Mouse (Mus musculus) forebrain, embryonic 11.5 days (tissue): Measurements from ENCODE around the gene Mlh3. TPM values are rescaled to one million over a fixed set of nuclear protein-coding genes. Genes with fewer than 3 reads are reported as not detected.

Source experiments
- ATAC-seq: fragments of 200-750 bp; cut with Nextera tagmentation; replicated peaks from 2 replicates; pipeline ENCODE4 v1.8.0; 2017; ENCODE audit warnings: moderate TSS enrichment; ENCODE audit not compliant: low FRiP score
- DNase-seq: peaks from one replicate; pipeline ENCODE4 v3.0.0-alpha.2; 2017; ENCODE audit warnings: low spot score
- H3K27ac ChIP-seq: fragments of 300-500 bp; sonication (generic); 2 replicates; pipeline ENCODE4 v1.5.1; 2014; ENCODE audit warnings: low read depth, low read length
- H3K27me3 ChIP-seq: fragments of 300-500 bp; sonication (generic); 2 replicates; pipeline ENCODE4 v1.6.1; 2014; ENCODE audit warnings: mild to moderate bottlenecking, low read length, mixed read lengths; ENCODE audit not compliant: control insufficient read depth, insufficient read depth
- H3K36me3 ChIP-seq: fragments of 300-500 bp; sonication (generic); 2 replicates; pipeline ENCODE4 v1.6.1; 2014; ENCODE audit warnings: mild to moderate bottlenecking, low read length, moderate library complexity, mixed read lengths; ENCODE audit not compliant: control insufficient read depth, insufficient read depth
- H3K4me1 ChIP-seq: fragments of 300-500 bp; sonication (generic); replicated peaks from 2 replicates; pipeline ENCODE4 v1.6.1; 2014; ENCODE audit warnings: low read length, mixed read lengths; ENCODE audit not compliant: control insufficient read depth, insufficient read depth
- H3K4me2 ChIP-seq: fragments of 300-500 bp; sonication (generic); 2 replicates; pipeline ENCODE4 v1.6.1; 2014; ENCODE audit warnings: low read depth, mild to moderate bottlenecking, low read length, moderate library complexity, mixed read lengths; ENCODE audit not compliant: severe bottlenecking
- H3K4me3 ChIP-seq: fragments of 300-500 bp; sonication (generic); 2 replicates; pipeline ENCODE4 v1.5.1; 2014; ENCODE audit warnings: low read depth, low read length
- H3K9ac ChIP-seq: fragments of 300-500 bp; sonication (generic); 2 replicates; pipeline ENCODE4 v1.6.1; 2014; ENCODE audit warnings: low read length
- H3K9me3 ChIP-seq: fragments of 300-500 bp; sonication (generic); 2 replicates; pipeline ENCODE4 v1.6.1; 2016; ENCODE audit warnings: low read length, mixed read lengths; ENCODE audit not compliant: control insufficient read depth
- WGBS: fragments of 180-500 bp; shearing (Covaris S2); extraction: QIAGEN DNeasy Blood & Tissue Kit; methylation state at CpG from one replicate; pipeline ENCODE4 v1.1.7; 2014; 5-methylcytosine and 5-hydroxymethylcytosine counted together
- polyA plus RNA-seq: library from polyadenylated mRNA; unstranded; fragments of >200 nt; fragmentation: Nextera tagmentation; extraction: Ambion mirVana; gene quantifications from 2 replicates; pipeline ENCODE4 v1.2.1, GENCODE M21; 2014

Mlh3 gene
- polyA plus RNA-seq, 1 experiment from 2014 or later: 9.8 TPM

- Histone ChIP-seq H3K4me1 (peaks cover 11% of the 10 kb centered on the region; the same call in 1 of the 2 replicates), H3K36me3 (no peaks in the 10 kb centered on the region), H3K4me2 (no peak overlapping the region), H3K27me3 (no peaks in the 10 kb centered on the region), H3K27ac (no peak overlapping the region), H3K9ac (no peak overlapping the region), H3K4me3 (no peak overlapping the region), H3K9me3 (no peaks in the 10 kb centered on the region)
- ATAC-seq (no peak), DNase-seq (no peak)
- WGBS: 88% methylated on average over 5 of the region's 5 CpGs
Observed at GRCm38 (mm10) chr12:85203699-85204098, 66.7 kb downstream of the Mlh3 start.

GRCm38 (mm10) chr12:85202191-85202590 lies 68.2 kb downstream of the Mlh3 start:
- Histone ChIP-seq H3K9me3 (no peaks in the 10 kb centered on the region), H3K4me2 (no peak overlapping the region), H3K36me3 (no peaks in the 10 kb centered on the region), H3K27me3 (no peaks in the 10 kb centered on the region), H3K4me1 (peaks cover 11% of the 10 kb centered on the region; the same call in 1 of the 2 replicates), H3K27ac (no peak overlapping the region), H3K4me3 (no peak overlapping the region), H3K9ac (no peak overlapping the region)
- 75% methylated on average over 7 of the region's 7 CpGs for whole genome bisulfite sequencing
- DNase-seq: no peak
- ATAC-seq: no peak

- Histone ChIP-seq H3K36me3 (no peaks in the 10 kb centered on the region), H3K9me3 (no peaks in the 10 kb centered on the region), H3K27ac (no peak overlapping the region), H3K9ac (no peak overlapping the region), H3K4me3 (no peak overlapping the region), H3K4me1 (peaks cover 11% of the 10 kb centered on the region; the same call in 1 of the 2 replicates), H3K4me2 (no peak overlapping the region), H3K27me3 (no peaks in the 10 kb centered on the region)
- WGBS: 68% methylated on average over 2 of the region's 2 CpGs
- ATAC-seq (no peak), DNase-seq (no peak)
Observed at GRCm38 (mm10) chr12:85201830-85202147, 68.6 kb downstream of the Mlh3 start.

- peak overlapping the region; percentile 24; the same call in 1 of the 2 replicates for H3K4me2 ChIP-seq
- no peaks in the 10 kb centered on the region for H3K27me3 ChIP-seq
- H3K27ac ChIP-seq: 0 out of 2 replicates have a peak overlapping the region, but pooled peaks have one; percentile 12
- no peaks in the 10 kb centered on the region for H3K9me3 ChIP-seq
- WGBS: 15% methylated on average over 24 of the region's 24 CpGs
- no peak overlapping the region for H3K4me3 ChIP-seq
- H3K36me3 ChIP-seq: no peaks in the 10 kb centered on the region
- H3K9ac ChIP-seq: peak overlapping the region; percentile 41
- H3K4me1 ChIP-seq: peaks cover 11% of the 10 kb centered on the region; the same call in 1 of the 2 replicates
- DNase-seq: peak; percentile 72
- peak; percentile 53 for ATAC-seq
Observed at GRCm38 (mm10) chr12:85200929-85201829, 69.2 kb downstream of the Mlh3 start.

- 88% methylated on average over 1 of the region's 1 CpGs for WGBS
- Histone ChIP-seq H3K4me2 (no peak overlapping the region), H3K4me3 (no peak overlapping the region), H3K9ac (no peak overlapping the region), H3K9me3 (no peaks in the 10 kb centered on the region), H3K27me3 (no peaks in the 10 kb centered on the region), H3K27ac (no peak overlapping the region), H3K36me3 (no peaks in the 10 kb centered on the region), H3K4me1 (peaks cover 11% of the 10 kb centered on the region; the same call in 1 of the 2 replicates)
- DNase-seq: no peak
- ATAC-seq: no peak
Observed at GRCm38 (mm10) chr12:85199954-85200353, 70.4 kb downstream of the Mlh3 start.

- no peak overlapping the region for H3K27ac ChIP-seq
- no peak for DNase-seq
Observed at GRCm38 (mm10) chr12:85197936-85198335, 72.5 kb downstream of the Mlh3 start.

GRCm38 (mm10) chr12:85197371-85197770 lies 73.0 kb downstream of the Mlh3 start:
- H3K27me3 ChIP-seq: no peaks in the 10 kb centered on the region
- no peaks in the 10 kb centered on the region for H3K9me3 ChIP-seq
- no peak for DNase-seq
- no peaks in the 10 kb centered on the region for H3K36me3 ChIP-seq
- H3K9ac ChIP-seq: no peak overlapping the region
- no peak overlapping the region for H3K27ac ChIP-seq
- whole genome bisulfite sequencing: 74% methylated on average over 7 of the region's 7 CpGs
- H3K4me2 ChIP-seq: no peak overlapping the region
- no peak for ATAC-seq
- H3K4me3 ChIP-seq: no peak overlapping the region
- peaks cover 11% of the 10 kb centered on the region; the same call in 1 of the 2 replicates for H3K4me1 ChIP-seq

More at GRCm38 (mm10) chr12:85197936-85198335, 72.5 kb downstream of the Mlh3 start:
- Histone ChIP-seq H3K36me3 (no peaks in the 10 kb centered on the region), H3K9ac (no peak overlapping the region), H3K4me1 (peaks cover 11% of the 10 kb centered on the region; the same call in 1 of the 2 replicates), H3K4me2 (no peak overlapping the region), H3K9me3 (no peaks in the 10 kb centered on the region), H3K4me3 (no peak overlapping the region), H3K27me3 (no peaks in the 10 kb centered on the region)
- 41% methylated on average over 8 of the region's 8 CpGs for WGBS
- no peak for ATAC-seq

GRCm38 (mm10) chr12:85196191-85196590 lies 74.2 kb downstream of the Mlh3 start:
- ATAC-seq (no peak), DNase-seq (no peak)
- no peak overlapping the region for H3K4me3 ChIP-seq
- H3K36me3 ChIP-seq: no peaks in the 10 kb centered on the region
- 93% methylated on average over 10 of the region's 10 CpGs for WGBS
- no peak overlapping the region for H3K9ac ChIP-seq
- no peak overlapping the region for H3K27ac ChIP-seq
- H3K4me2 ChIP-seq: no peak overlapping the region
- peaks cover 5% of the 10 kb centered on the region; the same call in 1 of the 2 replicates for H3K4me1 ChIP-seq
- H3K9me3 ChIP-seq: no peaks in the 10 kb centered on the region
- no peaks in the 10 kb centered on the region for H3K27me3 ChIP-seq
